Mouse (Mus musculus) hindlimb bud, embryonic 11.5 days (tissue): ENCODE measurements around the gene Lrrc20.

ENCODE experiments used
- DNase-seq: peaks from one replicate; pipeline ENCODE4 v3.0.0-alpha.2; 2012; ENCODE audit warnings: low read depth, low spot score; ENCODE audit errors: extremely low spot score

Lrrc20 gene

DNA sequence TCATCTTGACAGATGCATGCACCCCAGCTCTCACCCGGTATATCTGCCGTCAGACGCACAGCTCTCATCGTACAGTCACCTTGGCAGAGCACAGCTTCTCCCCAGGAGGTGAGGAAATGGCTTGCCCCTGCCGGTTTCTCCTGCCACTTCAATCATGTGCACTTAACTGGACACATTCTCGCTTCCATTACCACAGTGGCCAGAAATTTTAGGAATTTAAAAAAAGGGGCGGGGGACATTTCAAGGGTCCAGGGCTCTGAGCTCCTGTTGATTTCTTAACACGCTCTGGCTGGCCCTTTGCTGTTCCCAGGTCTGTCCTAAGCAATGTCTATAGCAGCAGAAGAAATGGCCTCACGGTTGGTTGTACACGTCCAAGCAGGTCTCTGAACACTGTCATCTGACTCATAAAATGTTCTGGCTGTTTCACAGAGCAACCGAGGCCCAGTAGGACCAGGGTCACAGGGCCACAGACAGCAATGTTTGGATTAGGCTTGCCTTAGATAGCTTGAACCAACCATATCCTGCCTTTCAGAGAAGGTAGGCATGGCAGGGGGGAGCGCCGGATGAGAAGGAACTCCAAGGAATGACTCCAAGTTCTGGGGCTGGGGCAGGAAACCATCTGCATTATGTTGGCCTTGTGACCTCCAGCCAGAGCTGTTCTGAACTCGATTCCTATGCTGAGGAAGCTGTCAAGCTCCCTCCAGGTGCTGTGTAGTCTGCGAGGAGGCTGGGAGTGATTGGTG, 151.8 kb downstream of the Lrrc20 start:
- no peak for DNase-seq

- DNase-seq = no peak
These were observed 152.3 kb downstream of the Lrrc20 start for GRCm38 (mm10) chr10:61627938-61628250.
